Mouse (Mus musculus) layer of hippocampus, postnatal 10 days (tissue): Measurements from ENCODE around the gene Zfp385a. TPM values are rescaled to one million over a fixed set of nuclear protein-coding genes. Genes with fewer than 3 reads are reported as not detected.

Experiments
- DNase-seq, 2 experiments: peaks; one replicate each; pipeline ENCODE4 v3.0.0; 2021; ENCODE audit warnings: low spot score in 2 of 2
- total RNA-seq, 2 experiments: library from RNA; stranded (reverse); gene quantifications; 2 replicates each; pipeline ENCODE4 v1.2.3; 2021

The Zfp385a gene
- total RNA-seq, 2 experiments from 2014 or later: 36.5 to 45.0 TPM

- no peak for DNase-seq
These were observed 530 bp downstream of the Zfp385a start for GRCm38 (mm10) chr15:103339166-103339960.

DNA sequence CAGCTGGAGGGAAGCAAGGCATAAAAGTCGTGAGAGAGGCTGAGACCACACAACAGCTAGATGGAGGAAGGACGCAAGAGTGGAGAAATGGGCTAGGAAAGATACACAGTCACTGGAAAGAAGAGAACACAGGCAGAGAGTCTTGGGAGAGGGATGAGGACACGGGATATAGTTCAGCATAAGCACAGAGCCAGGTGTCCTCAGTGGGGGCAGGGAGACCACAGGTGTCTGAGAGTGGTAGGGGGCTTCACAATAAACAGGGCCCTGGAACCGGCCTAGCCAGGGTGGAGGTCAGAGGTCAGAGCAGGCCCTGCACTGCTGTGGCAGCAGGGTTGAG is 1.1 kb downstream of the Zfp385a start:
- DNase-seq: no peak

DNA sequence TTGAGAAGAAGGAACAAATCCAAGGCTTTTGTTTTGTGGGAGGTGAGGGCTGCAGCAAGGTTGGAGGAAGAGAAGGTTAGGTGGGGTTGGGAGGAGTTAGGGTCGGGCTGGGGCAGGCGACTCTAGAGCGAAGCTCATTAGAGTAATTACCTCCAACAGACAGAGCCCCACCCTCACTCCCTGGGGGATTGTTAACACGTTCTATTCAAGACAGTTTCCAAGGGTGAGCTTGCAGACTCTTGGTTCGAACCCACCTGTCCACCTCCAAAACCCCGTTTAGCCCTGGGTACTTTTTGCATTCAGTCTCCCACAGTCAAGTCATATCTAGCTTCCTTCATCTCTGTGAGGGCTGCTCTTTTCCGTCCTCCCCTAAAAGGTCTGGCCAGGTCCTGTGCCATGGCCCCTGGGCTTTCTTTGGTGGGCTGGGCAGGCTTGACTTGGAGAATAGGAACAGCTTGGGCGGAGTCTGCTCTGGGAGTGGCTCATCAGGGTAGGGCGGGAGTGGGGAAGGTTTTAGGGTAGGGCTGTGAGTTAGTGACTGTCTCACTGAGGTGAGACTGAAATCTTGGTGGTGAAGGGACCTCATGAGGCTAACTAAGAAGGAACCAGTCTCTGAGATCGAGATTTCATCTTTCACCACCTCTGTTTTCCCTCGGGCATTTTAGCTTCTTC is 2.8 kb downstream of the Zfp385a start:
- no peak for DNase-seq

DNA sequence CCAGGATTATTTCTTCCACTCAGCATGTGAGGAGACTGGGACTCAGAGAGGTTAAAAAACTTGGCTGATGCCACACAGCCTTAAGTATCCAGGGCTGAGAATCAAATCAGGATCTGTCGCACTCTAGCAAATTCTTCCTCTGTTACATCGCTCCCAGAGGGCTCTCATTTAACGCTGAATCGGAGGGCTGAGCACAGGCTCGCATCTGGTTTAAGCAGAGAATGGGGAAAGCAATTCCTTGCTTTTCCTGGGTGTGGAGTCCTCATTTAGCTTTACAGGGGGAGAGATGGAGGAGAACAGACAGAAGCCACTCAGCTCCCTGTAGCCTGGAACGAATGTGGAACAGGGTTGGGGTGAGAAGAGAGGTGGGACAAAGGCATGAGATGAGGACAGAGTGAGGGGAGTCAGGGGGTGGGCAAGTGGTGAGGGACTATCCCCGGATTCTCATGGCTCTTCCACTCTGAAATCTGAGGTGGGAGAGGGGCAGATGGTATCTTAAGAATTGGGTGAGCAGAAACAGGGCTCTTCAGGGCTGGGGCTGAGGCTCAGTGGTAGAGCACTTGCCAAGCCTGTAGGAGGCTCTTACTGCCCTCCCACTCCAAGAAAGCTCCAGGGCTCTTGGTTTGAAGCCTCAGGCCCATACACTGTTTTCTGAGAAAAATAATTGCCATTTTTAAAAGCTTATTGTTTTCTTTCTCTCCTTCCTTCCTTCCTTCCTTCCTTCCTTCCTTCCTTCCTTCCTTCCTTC is 4.2 kb downstream of the Zfp385a start:
- DNase-seq: no peak

GRCm38 (mm10) chr15:103335040-103335439 is 4.9 kb downstream of the Zfp385a start:
- no peak for DNase-seq

- no peak for DNase-seq
These were observed 5.7 kb downstream of the Zfp385a start for GRCm38 (mm10) chr15:103334194-103334593.

- DNase-seq: no peak
These were observed 6.2 kb downstream of the Zfp385a start for GRCm38 (mm10) chr15:103333738-103334137.

- DNase-seq: no peak
These were observed 6.7 kb downstream of the Zfp385a start for GRCm38 (mm10) chr15:103333081-103333615.

GRCm38 (mm10) chr15:103323455-103324247 is 16.2 kb downstream of the Zfp385a start:
- peak; percentile 86 to 91 for DNase-seq

DNA sequence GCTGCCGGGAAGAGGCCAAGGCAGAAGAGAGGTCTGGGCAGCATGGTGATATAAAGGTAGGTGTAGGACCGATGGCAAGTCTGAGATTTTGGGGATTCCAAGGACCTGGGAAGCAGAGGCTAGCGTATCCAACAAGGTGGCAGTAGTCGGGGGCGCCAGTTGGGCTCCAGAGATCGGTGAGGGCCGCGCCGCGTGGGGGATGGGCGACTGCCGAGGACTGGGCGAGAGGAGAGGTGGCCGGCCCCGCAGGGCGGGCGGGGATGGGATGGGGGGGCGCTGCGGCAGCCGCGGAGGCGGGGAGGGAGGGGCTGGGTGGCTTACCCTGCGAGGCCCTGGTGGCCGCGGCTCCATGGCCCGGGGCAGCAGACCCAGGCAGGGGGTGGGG is 16.8 kb downstream of the Zfp385a start:
- peak; percentile 63 to 77 for DNase-seq

- DNase-seq: no peak
These were observed 17.5 kb downstream of the Zfp385a start for GRCm38 (mm10) chr15:103322396-103322795.

DNA sequence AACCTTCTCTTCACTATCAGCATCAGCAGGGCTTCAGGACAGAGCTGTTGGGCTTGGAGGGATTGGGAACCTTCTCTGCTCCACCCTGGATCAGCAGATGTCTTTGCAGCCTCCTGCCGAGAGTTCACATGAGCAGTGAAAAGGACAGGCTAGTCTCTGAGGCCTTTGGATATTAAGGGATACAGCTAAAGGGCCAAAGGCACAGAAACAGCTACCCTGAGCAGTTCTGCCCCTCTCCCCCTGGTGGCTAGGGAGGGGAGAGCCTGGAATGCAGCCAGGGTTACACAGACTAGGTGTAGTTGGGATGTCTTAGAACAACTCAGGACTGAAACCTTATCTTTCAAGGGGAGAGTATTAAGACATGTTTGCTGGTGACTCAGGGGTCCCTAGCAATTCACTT is 18.8 kb downstream of the Zfp385a start:
- no peak for DNase-seq

GRCm38 (mm10) chr15:103318201-103318816 is 21.6 kb downstream of the Zfp385a start:
- no peak for DNase-seq

- no peak for DNase-seq
These were observed 22.2 kb downstream of the Zfp385a start for GRCm38 (mm10) chr15:103317731-103318130.

- no peak for DNase-seq
These were observed 22.8 kb downstream of the Zfp385a start for GRCm38 (mm10) chr15:103317120-103317519.

GRCm38 (mm10) chr15:103315979-103316776 is 23.7 kb downstream of the Zfp385a start:
- DNase-seq: no peak

DNA sequence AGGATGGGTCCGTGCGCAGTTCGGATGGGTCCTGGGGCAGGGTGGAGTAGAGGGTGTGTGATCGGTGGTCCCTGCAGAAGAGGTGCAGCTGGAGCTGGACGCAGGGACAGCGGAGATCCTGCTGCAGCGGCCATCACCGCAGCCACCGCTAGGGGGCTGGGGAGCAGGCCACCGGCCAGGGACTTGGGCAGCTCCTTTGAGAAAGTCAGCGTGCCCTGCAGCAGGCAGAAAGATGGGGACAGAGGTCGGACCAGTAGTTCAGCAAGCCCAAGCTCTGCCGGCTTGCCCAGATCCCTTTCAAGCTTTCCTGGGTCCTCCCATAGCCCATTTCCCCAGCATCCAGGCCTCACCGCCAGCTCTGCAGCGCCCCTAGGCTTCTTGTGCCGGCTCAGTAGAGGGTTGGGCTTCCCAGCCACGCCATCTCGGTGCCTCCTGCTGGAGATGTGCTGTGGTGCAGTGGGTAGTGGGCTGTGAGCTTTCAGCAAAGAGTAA is 24.8 kb downstream of the Zfp385a start:
- peak; percentile 78 to 84 for DNase-seq

DNA sequence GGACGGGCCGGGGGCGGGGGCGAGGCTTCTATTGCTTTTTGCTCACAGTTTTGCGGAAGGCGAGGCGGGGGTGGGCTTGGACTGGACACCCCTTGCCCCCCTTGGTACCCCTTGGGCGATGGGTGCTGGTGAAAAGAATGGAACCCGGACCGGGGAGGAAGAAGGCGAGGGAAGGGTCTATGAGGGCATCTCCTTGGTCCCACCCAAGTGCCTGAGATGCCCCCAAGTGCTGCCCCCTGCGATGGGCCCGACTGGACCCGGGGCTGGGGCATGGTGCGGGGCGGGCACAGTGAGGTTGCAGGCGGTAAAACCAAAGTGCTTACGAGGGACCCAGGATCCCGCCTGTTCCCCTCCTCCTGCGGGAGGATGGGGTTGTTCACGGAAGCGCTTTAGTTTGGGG is 25.7 kb downstream of the Zfp385a start:
- DNase-seq: no peak

- peak; percentile 66 to 70 for DNase-seq
These were observed 26.3 kb downstream of the Zfp385a start for GRCm38 (mm10) chr15:103313495-103314095.
